Mouse (Mus musculus) kidney, postnatal 0 days (tissue): ENCODE data around the gene Dera. TPM values are rescaled to one million over a fixed set of nuclear protein-coding genes. Genes with fewer than 3 reads are reported as not detected.

ENCODE experiments used
- ATAC-seq: fragments of 200-750 bp; cut with Nextera tagmentation; replicated peaks from 2 replicates; pipeline ENCODE4 v1.8.0; 2017; ENCODE audit warnings: low read depth, moderate number of reproducible peaks, moderate TSS enrichment, moderate library complexity; ENCODE audit not compliant: low FRiP score
- DNase-seq: peaks from one replicate; pipeline ENCODE4 v3.0.0-alpha.2; 2016; ENCODE audit warnings: low spot score
- H3K27ac ChIP-seq: fragments of 300-500 bp; sonication (generic); 2 replicates; pipeline ENCODE4 v1.5.1; 2014; ENCODE audit warnings: mild to moderate bottlenecking
- H3K27me3 ChIP-seq: fragments of 300-500 bp; sonication (generic); 2 replicates; pipeline ENCODE4 v1.6.1; 2014; ENCODE audit warnings: low read length, mixed read lengths; ENCODE audit not compliant: insufficient read depth
- H3K36me3 ChIP-seq: fragments of 300-500 bp; sonication (generic); 2 replicates; pipeline ENCODE4 v1.6.1; 2014; ENCODE audit warnings: low read length, mixed read lengths; ENCODE audit not compliant: insufficient read depth
- H3K4me1 ChIP-seq: fragments of 300-500 bp; sonication (generic); replicated peaks from 2 replicates; pipeline ENCODE4 v1.6.1; 2014; ENCODE audit warnings: antibody characterized with exemption, low read length, mixed read lengths; ENCODE audit not compliant: insufficient read depth
- H3K4me2 ChIP-seq: fragments of 300-500 bp; sonication (generic); 2 replicates; pipeline ENCODE4 v1.6.1; 2014; ENCODE audit warnings: mild to moderate bottlenecking, low read length, moderate library complexity, mixed read lengths
- H3K4me3 ChIP-seq: fragments of 300-500 bp; sonication (generic); replicated peaks from 2 replicates; pipeline ENCODE4 v1.5.1; 2014; ENCODE audit warnings: low read depth, low read length
- H3K9ac ChIP-seq: fragments of 300-500 bp; sonication (generic); 2 replicates; pipeline ENCODE4 v1.6.1; 2014; ENCODE audit warnings: low read depth, low read length
- H3K9me3 ChIP-seq: fragments of 300-500 bp; sonication (generic); replicated peaks from 2 replicates; pipeline ENCODE4 v1.6.1; 2016; ENCODE audit warnings: low read length, inconsistent platforms, mixed read lengths
- CTCF ChIP-seq: IDR thresholded peaks from 2 replicates; pipeline ENCODE4 v1.5.1; 2016; ENCODE audit warnings: antibody characterized with exemption, low read depth, mild to moderate bottlenecking, moderate library complexity
- WGBS: fragments of 180-500 bp; shearing (Covaris S2); extraction: QIAGEN DNeasy Blood & Tissue Kit; methylation state at CpG from one replicate; pipeline ENCODE4 v1.1.7; 2014; 5-methylcytosine and 5-hydroxymethylcytosine counted together
- polyA plus RNA-seq: library from polyadenylated mRNA; unstranded; fragments of >200 nt; fragmentation: Nextera tagmentation; extraction: Ambion mirVana; gene quantifications from 2 replicates; pipeline ENCODE4 v1.2.1, GENCODE M21; 2015

The Dera gene
- polyA plus RNA-seq, 1 experiment from 2014 or later, result 85.5 TPM

GRCm38 (mm10) chr6:137803456-137804005, 49.2 kb downstream of the Dera start:
- DNase-seq, result peak; percentile 59
- WGBS, result 45% methylated on average over 12 of the region's 12 CpGs
- no peak overlapping the region for H3K4me3 ChIP-seq
- H3K9me3 ChIP-seq, result no peaks in the 10 kb centered on the region
- ATAC-seq, result 0 out of 2 replicates have a peak, but pooled peaks have one; percentile 8
- no peak overlapping the region for H3K27ac ChIP-seq
- H3K36me3 ChIP-seq, result peaks cover 5% of the 10 kb centered on the region; the same call in 1 of the 2 replicates
- H3K27me3 ChIP-seq, result no peaks in the 10 kb centered on the region
- H3K4me2 ChIP-seq, result no peak overlapping the region
- TF ChIP-seq CTCF, result no peak
- no peak overlapping the region for H3K9ac ChIP-seq
- H3K4me1 ChIP-seq, result 0 out of 2 replicates have a peak, but pooled peaks cover 3% of the 10 kb centered on the region

- 71% methylated on average over 7 of the region's 7 CpGs for WGBS
- H3K4me1 ChIP-seq, result 0 out of 2 replicates have a peak, but pooled peaks cover 3% of the 10 kb centered on the region
- H3K9me3 ChIP-seq, result no peaks in the 10 kb centered on the region
- peaks cover 5% of the 10 kb centered on the region; the same call in 1 of the 2 replicates for H3K36me3 ChIP-seq
- no peak for DNase-seq
- H3K4me3 ChIP-seq, result no peak overlapping the region
- TF ChIP-seq CTCF, result no peak
- no peak overlapping the region for H3K9ac ChIP-seq
- H3K4me2 ChIP-seq, result no peak overlapping the region
- no peak overlapping the region for H3K27ac ChIP-seq
- ATAC-seq, result no peak
- no peaks in the 10 kb centered on the region for H3K27me3 ChIP-seq
Observed at GRCm38 (mm10) chr6:137804121-137804520, 49.8 kb downstream of the Dera start.

- Histone ChIP-seq H3K36me3 (peaks cover 5% of the 10 kb centered on the region; the same call in 1 of the 2 replicates), H3K27ac (no peak overlapping the region), H3K4me3 (no peak overlapping the region), H3K9ac (no peak overlapping the region), H3K27me3 (no peaks in the 10 kb centered on the region), H3K9me3 (no peaks in the 10 kb centered on the region), H3K4me2 (no peak overlapping the region), H3K4me1 (0 out of 2 replicates have a peak, but pooled peaks cover 3% of the 10 kb centered on the region)
- WGBS, result 48% methylated on average over 9 of the region's 9 CpGs
- no peak for TF ChIP-seq CTCF
- ATAC-seq, result no peak
- DNase-seq, result no peak
Observed at GRCm38 (mm10) chr6:137804606-137805005, 50.3 kb downstream of the Dera start.

- Histone ChIP-seq H3K36me3 (no peaks in the 10 kb centered on the region), H3K4me1 (0 out of 2 replicates have a peak, but pooled peaks cover 3% of the 10 kb centered on the region), H3K27me3 (no peaks in the 10 kb centered on the region), H3K9ac (no peak overlapping the region), H3K4me2 (no peak overlapping the region), H3K27ac (no peak overlapping the region), H3K9me3 (no peaks in the 10 kb centered on the region), H3K4me3 (no peak overlapping the region)
- ATAC-seq (no peak), DNase-seq (no peak)
- 79% methylated on average over 3 of the region's 3 CpGs for WGBS
- no peak for TF ChIP-seq CTCF
Observed at GRCm38 (mm10) chr6:137806342-137806741, 52.0 kb downstream of the Dera start.

- Histone ChIP-seq H3K27ac (no peak overlapping the region), H3K36me3 (no peaks in the 10 kb centered on the region), H3K4me1 (0 out of 2 replicates have a peak, but pooled peaks cover 3% of the 10 kb centered on the region), H3K9me3 (no peaks in the 10 kb centered on the region), H3K9ac (no peak overlapping the region), H3K4me2 (no peak overlapping the region), H3K4me3 (no peak overlapping the region), H3K27me3 (no peaks in the 10 kb centered on the region)
- DNase-seq (no peak), ATAC-seq (no peak)
- no peak for TF ChIP-seq CTCF
- 61% methylated on average over 8 of the region's 8 CpGs for WGBS
Observed at GRCm38 (mm10) chr6:137806806-137807205, 52.5 kb downstream of the Dera start.

- 82% methylated on average over 6 of the region's 6 CpGs for WGBS
- H3K27me3 ChIP-seq, result no peaks in the 10 kb centered on the region
- H3K27ac ChIP-seq, result no peak overlapping the region
- no peak overlapping the region for H3K9ac ChIP-seq
- H3K4me3 ChIP-seq, result no peak overlapping the region
- no peak for DNase-seq
- TF ChIP-seq CTCF, result no peak
- H3K36me3 ChIP-seq, result no peaks in the 10 kb centered on the region
- no peak for ATAC-seq
- H3K4me1 ChIP-seq, result 0 out of 2 replicates have a peak, but pooled peaks cover 3% of the 10 kb centered on the region
- no peak overlapping the region for H3K4me2 ChIP-seq
- H3K9me3 ChIP-seq, result no peaks in the 10 kb centered on the region
Observed at GRCm38 (mm10) chr6:137807296-137807695, 53.0 kb downstream of the Dera start.
